Mouse (Mus musculus) neural tube, embryonic 11.5 days (tissue): ENCODE data around the gene Yipf3. TPM values are rescaled to one million over a fixed set of nuclear protein-coding genes. Genes with fewer than 3 reads are reported as not detected.

Source experiments
- ATAC-seq: fragments of 200-750 bp; cut with Nextera tagmentation; 2 replicates; pipeline ENCODE4 v1.8.0; 2017; ENCODE audit warnings: moderate number of reproducible peaks, mild to moderate bottlenecking, moderate TSS enrichment, moderate library complexity; ENCODE audit not compliant: insufficient read depth, low FRiP score, low TSS enrichment
- DNase-seq: peaks from one replicate; pipeline ENCODE4 v3.0.0-alpha.2; 2015; ENCODE audit warnings: low spot score
- H3K27ac ChIP-seq: fragments of 300-500 bp; sonication (generic); 2 replicates; pipeline ENCODE4 v1.5.1; 2014; ENCODE audit warnings: low read depth, mild to moderate bottlenecking, low read length
- H3K27me3 ChIP-seq: fragments of 300-500 bp; sonication (generic); 2 replicates; pipeline ENCODE4 v1.6.1; 2014; ENCODE audit warnings: mild to moderate bottlenecking, low read length, mixed read lengths; ENCODE audit not compliant: control insufficient read depth, insufficient read depth
- H3K36me3 ChIP-seq: fragments of 300-500 bp; sonication (generic); 2 replicates; pipeline ENCODE4 v1.6.1; 2014; ENCODE audit warnings: mild to moderate bottlenecking, low read length, moderate library complexity, mixed read lengths; ENCODE audit not compliant: control insufficient read depth, insufficient read depth
- H3K4me1 ChIP-seq: fragments of 300-500 bp; sonication (generic); 2 replicates; pipeline ENCODE4 v1.6.1; 2014; ENCODE audit warnings: low read length, mixed read lengths; ENCODE audit not compliant: control insufficient read depth, insufficient read depth
- H3K4me2 ChIP-seq: fragments of 300-500 bp; sonication (generic); 2 replicates; pipeline ENCODE4 v1.6.1; 2014; ENCODE audit warnings: low read depth, mild to moderate bottlenecking, moderate library complexity
- H3K4me3 ChIP-seq: fragments of 300-500 bp; sonication (generic); 2 replicates; pipeline ENCODE4 v1.5.1; 2014; ENCODE audit warnings: low read depth, low read length
- H3K9ac ChIP-seq: fragments of 300-500 bp; sonication (generic); 2 replicates; pipeline ENCODE4 v1.6.1; 2014; ENCODE audit warnings: mild to moderate bottlenecking, low read length
- H3K9me3 ChIP-seq: fragments of 300-500 bp; sonication (generic); 2 replicates; pipeline ENCODE4 v1.6.1; 2016; ENCODE audit warnings: low read length; ENCODE audit not compliant: control insufficient read depth
- WGBS: fragments of 180-500 bp; shearing (Covaris S2); extraction: QIAGEN DNeasy Blood & Tissue Kit; methylation state at CpG from one replicate; pipeline ENCODE4 v1.1.7; 2014; 5-methylcytosine and 5-hydroxymethylcytosine counted together
- microRNA counts: library from miRNA; unstranded; fragments of <30 nt; microRNA quantifications from one replicate; lab custom pipeline; 2015
- microRNA-seq: library from miRNA; unstranded; fragments of <30 nt; microRNA quantifications from one replicate; pipeline ENCODE4, GENCODE M21; 2016
- polyA plus RNA-seq: library from polyadenylated mRNA; unstranded; fragments of >200 nt; fragmentation: Nextera tagmentation; extraction: Ambion mirVana; gene quantifications from 2 replicates; pipeline ENCODE4 v1.2.1, GENCODE M21; 2014

Gene Yipf3
- polyA plus RNA-seq, 1 experiment from 2014 or later, result 89.9 TPM

GRCm38 (mm10) chr17:46298220-46298913 lies 50.5 kb downstream of the Yipf3 start:
- DNase-seq, result peak; percentile 90
- H3K36me3 ChIP-seq, result no peaks in the 10 kb centered on the region
- peak overlapping the region; percentile 53 for H3K9ac ChIP-seq
- WGBS, result under 1% methylated on average over 48 of the region's 48 CpGs
- peak overlapping the region; percentile 99 for H3K4me2 ChIP-seq
- peak; percentile 85; the same call in 1 of the 2 replicates for ATAC-seq
- peaks cover 47% of the 10 kb centered on the region for H3K27me3 ChIP-seq
- H3K4me1 ChIP-seq, result peaks cover 6% of the 10 kb centered on the region; the same call in 1 of the 2 replicates
- peak overlapping the region; percentile 47 for H3K4me3 ChIP-seq
- H3K9me3 ChIP-seq, result no peaks in the 10 kb centered on the region
- H3K27ac ChIP-seq, result no peak overlapping the region

DNA sequence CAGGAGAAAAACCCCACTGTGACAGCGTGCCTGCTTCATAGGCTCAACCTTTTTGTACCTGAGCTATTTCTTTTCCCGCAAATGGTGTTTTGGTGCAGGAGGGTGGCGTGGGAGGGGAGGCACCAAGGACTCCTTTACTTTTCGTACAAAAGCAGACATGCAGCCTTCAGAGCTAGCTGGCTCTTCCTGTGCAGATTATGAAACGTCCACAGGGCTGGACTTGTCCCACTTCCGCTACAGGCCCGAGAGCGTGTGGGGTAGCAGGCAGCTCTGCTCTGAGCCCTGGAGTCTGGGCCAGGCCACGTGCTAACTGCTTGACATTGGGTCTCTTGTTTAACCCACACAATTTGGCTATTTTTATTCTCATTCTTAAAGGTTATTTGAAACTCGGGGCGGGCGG lies 54.0 kb downstream of the Yipf3 start:
- Histone ChIP-seq H3K27me3 (peaks cover 27% of the 10 kb centered on the region), H3K4me3 (no peak overlapping the region), H3K9ac (no peak overlapping the region), H3K4me1 (peaks cover 6% of the 10 kb centered on the region; the same call in 1 of the 2 replicates), H3K9me3 (no peaks in the 10 kb centered on the region), H3K36me3 (no peaks in the 10 kb centered on the region), H3K27ac (no peak overlapping the region), H3K4me2 (no peak overlapping the region)
- no peak for ATAC-seq
- DNase-seq, result no peak
- 78% methylated on average over 12 of the region's 12 CpGs for WGBS

MicroRNA genes within 50 kb of the gene (microRNA counts, 519-probe panel; counts per million panel counts)
- microRNA mmu-miR-693-3p (lab: Ali Mortazavi, UCI) (171 counts per million, percentile 57 among the panel's probes with 10 or more counts), microRNA mmu-miR-693-5p (lab: Ali Mortazavi, UCI) (171 counts per million, percentile 57 among the panel's probes with 10 or more counts)

Small RNA genes lying within 50 kb of the gene (microRNA-seq; reads per million reads assigned to microRNA genes)
- not detected for gene Mir693

Other genes starting within 250 kb of the Yipf3 start
- gene Vegfa, start 215.7 kb upstream of the Yipf3 start, polyA plus RNA-seq, result 2.3 and 3.4 TPM in 2 replicates
- gene Mrps18a, start 137.1 kb upstream of the Yipf3 start, polyA plus RNA-seq, result 125 and 128 TPM in 2 replicates
- 8.9 and 12.6 TPM in 2 replicates for gene Rsph9, start 103.9 kb upstream of the Yipf3 start, polyA plus RNA-seq
- 34.3 and 36.0 TPM in 2 replicates for gene Mad2l1bp, start 94.5 kb upstream of the Yipf3 start, polyA plus RNA-seq
- gene Gtpbp2, start 87.0 kb upstream of the Yipf3 start, polyA plus RNA-seq, result 23.8 and 27.3 TPM in 2 replicates
- 8.9 and 9.5 TPM in 2 replicates for gene Polh, start 45.4 kb upstream of the Yipf3 start, polyA plus RNA-seq
- 68.4 and 73.4 TPM in 2 replicates for gene Xpo5, start 45.3 kb upstream of the Yipf3 start, polyA plus RNA-seq
- gene Polr1c, start within 50 bp of the Yipf3 start, polyA plus RNA-seq, result 105 TPM in 2 replicates
- gene Lrrc73, start 5.5 kb downstream of the Yipf3 start, polyA plus RNA-seq, result 1.7 and 2.8 TPM in 2 replicates
- 47.6 and 48.8 TPM in 2 replicates for gene Tjap1, start 34.9 kb downstream of the Yipf3 start, polyA plus RNA-seq
- 1.1 and 1.3 TPM in 2 replicates for gene Dlk2, start 49.3 kb downstream of the Yipf3 start, polyA plus RNA-seq
- gene Abcc10, start 80.3 kb downstream of the Yipf3 start, polyA plus RNA-seq, result 5.5 and 8.4 TPM in 2 replicates
- gene Zfp318, start 135.7 kb downstream of the Yipf3 start, polyA plus RNA-seq, result 15.0 and 15.8 TPM in 2 replicates
- gene Crip3, start 180.8 kb downstream of the Yipf3 start, polyA plus RNA-seq, result 0.24 and 0.74 TPM in 2 replicates
- gene Slc22a7, start 190.4 kb downstream of the Yipf3 start, polyA plus RNA-seq, result not detected in 2 replicates
- gene Ttbk1, start 239.6 kb downstream of the Yipf3 start, polyA plus RNA-seq, result 2.6 and 3.1 TPM in 2 replicates
- gene Dnph1, start 248.6 kb downstream of the Yipf3 start, polyA plus RNA-seq, result 55.3 and 64.9 TPM in 2 replicates